Mouse (Mus musculus): ENCODE data around the gene Itga9. TPM values are rescaled to one million over a fixed set of nuclear protein-coding genes. Genes with fewer than 3 reads are reported as not detected.

The Itga9 gene
- polyA plus RNA-seq, 1 experiment from 2014 or later: 6.2 TPM

DNA sequence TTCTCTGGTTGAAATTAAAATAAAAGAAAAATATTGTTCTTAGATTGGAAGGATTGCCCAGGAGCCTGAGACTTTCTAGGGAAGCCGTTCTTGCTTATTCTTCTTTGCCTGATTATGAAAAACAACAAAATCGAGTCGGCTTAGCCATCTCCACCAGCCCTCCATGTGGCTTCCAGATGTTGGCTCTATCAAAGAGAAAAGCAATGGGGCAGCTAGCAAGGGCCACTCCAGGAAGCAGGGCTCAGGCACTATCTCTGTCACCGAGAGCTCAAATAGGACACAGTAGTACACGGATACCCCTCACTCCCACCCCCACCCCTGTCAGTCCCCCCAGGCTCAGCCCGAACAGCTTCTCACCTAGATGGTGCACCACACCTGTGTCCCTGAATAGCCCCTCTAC, 168.2 kb downstream of the Itga9 start:
- H3K9ac ChIP-seq (ENCODE audit: low read depth, low read length): no peak overlapping the region
- H3K27me3 ChIP-seq (replicated peaks; ENCODE audit: control insufficient read depth, insufficient read depth, low read length): no peaks in the 10 kb centered on the region
- no peaks in the 10 kb centered on the region for H3K9me3 ChIP-seq (ENCODE audit: control insufficient read depth, low read length)
- H3K4me3 ChIP-seq (ENCODE audit: low read depth, low read length): no peak overlapping the region
- H3K4me1 ChIP-seq (replicated peaks; ENCODE audit: control insufficient read depth, insufficient read depth, low read length): peaks cover 4% of the 10 kb centered on the region; the same call in 1 of the 2 replicates
- WGBS: 54% methylated on average over 6 of the region's 6 CpGs
- no peaks in the 10 kb centered on the region for H3K36me3 ChIP-seq (ENCODE audit: control insufficient read depth, insufficient read depth, low read length)
- no peak for DNase-seq (ENCODE audit: low spot score)
- no peak for ATAC-seq (replicated peaks; ENCODE audit: low FRiP score)
- no peak overlapping the region for H3K4me2 ChIP-seq
- H3K27ac ChIP-seq (ENCODE audit: low read depth, low read length): no peak overlapping the region

GRCm38 (mm10) chr9:118776880-118777438, 170.5 kb downstream of the Itga9 start:
- ATAC-seq (replicated peaks; ENCODE audit: low FRiP score) (no peak), DNase-seq (ENCODE audit: low spot score) (no peak)
- Histone ChIP-seq H3K4me2 (no peak overlapping the region), H3K27me3 (replicated peaks; ENCODE audit: control insufficient read depth, insufficient read depth, low read length) (no peaks in the 10 kb centered on the region), H3K36me3 (ENCODE audit: control insufficient read depth, insufficient read depth, low read length) (no peaks in the 10 kb centered on the region), H3K4me3 (ENCODE audit: low read depth, low read length) (no peak overlapping the region), H3K4me1 (replicated peaks; ENCODE audit: control insufficient read depth, insufficient read depth, low read length) (peaks cover 4% of the 10 kb centered on the region; the same call in 1 of the 2 replicates), H3K27ac (ENCODE audit: low read depth, low read length) (no peak overlapping the region), H3K9ac (ENCODE audit: low read depth, low read length) (no peak overlapping the region), H3K9me3 (ENCODE audit: control insufficient read depth, low read length) (no peaks in the 10 kb centered on the region)
- 82% methylated on average over 2 of the region's 2 CpGs for WGBS

GRCm38 (mm10) chr9:118778596-118778995, 172.1 kb downstream of the Itga9 start:
- Histone ChIP-seq H3K27me3 (replicated peaks; ENCODE audit: control insufficient read depth, insufficient read depth, low read length) (no peaks in the 10 kb centered on the region), H3K4me1 (replicated peaks; ENCODE audit: control insufficient read depth, insufficient read depth, low read length) (peaks cover 4% of the 10 kb centered on the region; the same call in 1 of the 2 replicates), H3K4me3 (ENCODE audit: low read depth, low read length) (no peak overlapping the region), H3K9me3 (ENCODE audit: control insufficient read depth, low read length) (no peaks in the 10 kb centered on the region), H3K27ac (ENCODE audit: low read depth, low read length) (no peak overlapping the region), H3K36me3 (ENCODE audit: control insufficient read depth, insufficient read depth, low read length) (no peaks in the 10 kb centered on the region), H3K9ac (ENCODE audit: low read depth, low read length) (no peak overlapping the region), H3K4me2 (no peak overlapping the region)
- 67% methylated on average over 2 of the region's 2 CpGs for WGBS
- ATAC-seq (replicated peaks; ENCODE audit: low FRiP score) (no peak), DNase-seq (ENCODE audit: low spot score) (no peak)

DNA sequence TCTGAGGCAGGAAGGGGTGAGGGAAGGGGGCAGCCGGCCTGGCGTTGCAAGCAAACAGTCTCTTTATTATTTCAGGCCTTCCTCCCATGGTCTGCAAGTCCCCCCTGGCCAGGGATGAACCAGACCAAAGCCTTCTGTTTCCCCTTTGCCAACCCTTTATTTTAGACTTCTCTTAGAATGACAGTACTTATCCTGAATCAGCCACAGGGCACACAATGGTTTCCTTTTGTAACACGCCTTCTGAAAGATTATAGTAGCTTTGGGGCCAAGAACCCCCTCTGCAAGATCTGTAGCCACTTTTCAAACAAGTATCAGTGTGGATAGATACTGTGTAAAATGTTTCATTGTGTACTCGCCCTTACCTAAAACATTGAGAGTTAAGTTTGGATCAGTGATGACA, 178.1 kb downstream of the Itga9 start:
- WGBS: 69% methylated on average over 4 of the region's 4 CpGs
- H3K9me3 ChIP-seq (ENCODE audit: control insufficient read depth, low read length): no peaks in the 10 kb centered on the region
- no peak overlapping the region for H3K4me2 ChIP-seq
- H3K36me3 ChIP-seq (ENCODE audit: control insufficient read depth, insufficient read depth, low read length): no peaks in the 10 kb centered on the region
- H3K27ac ChIP-seq (ENCODE audit: low read depth, low read length): no peak overlapping the region
- no peaks in the 10 kb centered on the region for H3K4me1 ChIP-seq (replicated peaks; ENCODE audit: control insufficient read depth, insufficient read depth, low read length)
- DNase-seq (ENCODE audit: low spot score) (no peak), ATAC-seq (replicated peaks; ENCODE audit: low FRiP score) (no peak)
- no peak overlapping the region for H3K9ac ChIP-seq (ENCODE audit: low read depth, low read length)
- no peak overlapping the region for H3K4me3 ChIP-seq (ENCODE audit: low read depth, low read length)
- no peaks in the 10 kb centered on the region for H3K27me3 ChIP-seq (replicated peaks; ENCODE audit: control insufficient read depth, insufficient read depth, low read length)

DNA sequence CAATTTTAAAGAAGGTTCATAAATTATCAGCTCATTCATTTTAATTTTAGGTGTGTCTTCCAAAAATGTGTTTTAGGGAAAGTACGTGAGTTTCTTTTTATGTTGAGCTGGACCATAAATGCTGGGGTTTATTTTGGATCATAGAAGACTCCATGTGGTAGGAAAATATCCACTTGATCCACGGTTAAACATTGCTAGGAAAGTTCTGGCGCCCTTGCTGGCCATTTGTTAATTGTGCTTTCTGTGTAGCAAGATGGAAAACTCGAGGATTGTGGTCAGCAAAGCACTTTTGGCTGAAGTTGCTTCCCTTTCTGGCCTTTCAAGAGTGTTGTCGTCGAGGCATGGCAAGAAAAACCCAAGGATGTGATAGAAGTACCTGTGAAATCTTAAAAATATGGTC, 179.3 kb downstream of the Itga9 start:
- H3K4me2 ChIP-seq: no peak overlapping the region
- H3K36me3 ChIP-seq (ENCODE audit: control insufficient read depth, insufficient read depth, low read length): no peaks in the 10 kb centered on the region
- H3K27ac ChIP-seq (ENCODE audit: low read depth, low read length): no peak overlapping the region
- ATAC-seq (replicated peaks; ENCODE audit: low FRiP score) (no peak), DNase-seq (ENCODE audit: low spot score) (no peak)
- no peaks in the 10 kb centered on the region for H3K27me3 ChIP-seq (replicated peaks; ENCODE audit: control insufficient read depth, insufficient read depth, low read length)
- no peak overlapping the region for H3K4me3 ChIP-seq (ENCODE audit: low read depth, low read length)
- H3K9me3 ChIP-seq (ENCODE audit: control insufficient read depth, low read length): no peaks in the 10 kb centered on the region
- 80% methylated on average over 6 of the region's 6 CpGs for WGBS
- no peak overlapping the region for H3K9ac ChIP-seq (ENCODE audit: low read depth, low read length)
- no peaks in the 10 kb centered on the region for H3K4me1 ChIP-seq (replicated peaks; ENCODE audit: control insufficient read depth, insufficient read depth, low read length)

DNA sequence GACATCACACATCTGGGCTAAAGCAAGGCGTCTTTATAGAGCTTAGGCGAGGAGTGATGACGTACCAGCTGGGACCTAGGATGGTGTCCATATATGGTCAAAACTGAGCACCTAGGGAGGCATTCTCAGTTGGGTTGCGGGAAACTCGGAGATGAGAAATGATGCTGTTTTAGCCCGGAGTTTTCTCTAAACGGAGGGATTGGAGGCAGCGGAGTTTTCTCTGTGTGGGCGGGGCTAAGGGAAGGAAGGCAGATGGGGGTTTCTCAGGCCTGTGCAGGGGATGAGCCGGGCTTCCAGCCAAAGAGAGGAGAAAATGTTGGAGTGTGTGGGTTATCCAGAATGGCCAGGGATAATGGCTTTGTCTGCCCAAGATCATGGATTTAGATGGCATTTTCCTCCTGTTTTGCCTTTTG, 182.4 kb downstream of the Itga9 start:
- H3K36me3 ChIP-seq (ENCODE audit: control insufficient read depth, insufficient read depth, low read length): no peaks in the 10 kb centered on the region
- H3K9me3 ChIP-seq (ENCODE audit: control insufficient read depth, low read length): no peaks in the 10 kb centered on the region
- no peak overlapping the region for H3K4me2 ChIP-seq
- no peak overlapping the region for H3K9ac ChIP-seq (ENCODE audit: low read depth, low read length)
- H3K27ac ChIP-seq (ENCODE audit: low read depth, low read length): no peak overlapping the region
- WGBS: 64% methylated on average over 10 of the region's 10 CpGs
- no peaks in the 10 kb centered on the region for H3K27me3 ChIP-seq (replicated peaks; ENCODE audit: control insufficient read depth, insufficient read depth, low read length)
- no peaks in the 10 kb centered on the region for H3K4me1 ChIP-seq (replicated peaks; ENCODE audit: control insufficient read depth, insufficient read depth, low read length)
- no peak overlapping the region for H3K4me3 ChIP-seq (ENCODE audit: low read depth, low read length)
- ATAC-seq (replicated peaks; ENCODE audit: low FRiP score) (no peak), DNase-seq (ENCODE audit: low spot score) (no peak)

- Histone ChIP-seq H3K9me3 (ENCODE audit: control insufficient read depth, low read length) (no peaks in the 10 kb centered on the region), H3K27me3 (replicated peaks; ENCODE audit: control insufficient read depth, insufficient read depth, low read length) (no peaks in the 10 kb centered on the region), H3K4me3 (ENCODE audit: low read depth, low read length) (no peak overlapping the region), H3K27ac (ENCODE audit: low read depth, low read length) (no peak overlapping the region), H3K4me2 (no peak overlapping the region), H3K36me3 (ENCODE audit: control insufficient read depth, insufficient read depth, low read length) (no peaks in the 10 kb centered on the region), H3K9ac (ENCODE audit: low read depth, low read length) (no peak overlapping the region), H3K4me1 (replicated peaks; ENCODE audit: control insufficient read depth, insufficient read depth, low read length) (no peaks in the 10 kb centered on the region)
- DNase-seq (ENCODE audit: low spot score): no peak
- no peak for ATAC-seq (replicated peaks; ENCODE audit: low FRiP score)
- 89% methylated on average over 3 of the region's 3 CpGs for WGBS
These were observed 184.7 kb downstream of the Itga9 start for GRCm38 (mm10) chr9:118791231-118791630.

DNA sequence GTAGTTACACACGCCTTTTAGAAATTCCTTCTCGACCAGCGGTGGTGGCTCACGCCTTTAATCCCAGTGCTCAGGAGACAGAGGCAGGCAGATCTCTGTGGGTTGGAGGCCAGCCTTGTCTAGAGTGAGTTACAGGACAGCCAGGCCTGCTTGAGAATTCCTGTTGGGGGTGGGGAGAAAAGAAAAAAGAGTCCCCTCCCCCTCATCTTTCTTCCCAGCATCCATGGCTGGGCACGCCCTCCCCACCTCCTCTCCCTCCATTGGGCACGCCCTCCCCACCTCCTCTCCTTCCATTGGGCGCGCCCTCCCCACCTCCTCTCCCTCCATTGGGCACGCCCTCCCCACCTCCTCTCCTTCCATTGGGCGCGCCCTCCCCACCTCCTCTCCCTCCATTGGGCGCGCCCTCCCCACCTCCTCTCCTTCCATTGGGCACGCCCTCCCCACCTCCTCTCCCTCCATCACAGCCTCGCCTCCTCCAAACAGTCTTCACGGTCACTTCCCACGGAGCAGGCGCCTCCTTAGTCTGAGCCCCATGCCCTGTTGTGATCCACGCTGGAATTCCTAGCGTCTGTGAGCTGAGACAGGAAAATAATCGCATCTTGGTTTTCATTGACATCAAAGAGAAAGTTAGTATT, 186.8 kb downstream of the Itga9 start:
- Histone ChIP-seq H3K4me2 (no peak overlapping the region), H3K27me3 (replicated peaks; ENCODE audit: control insufficient read depth, insufficient read depth, low read length) (no peaks in the 10 kb centered on the region), H3K4me3 (ENCODE audit: low read depth, low read length) (no peak overlapping the region), H3K4me1 (replicated peaks; ENCODE audit: control insufficient read depth, insufficient read depth, low read length) (no peaks in the 10 kb centered on the region), H3K36me3 (ENCODE audit: control insufficient read depth, insufficient read depth, low read length) (no peaks in the 10 kb centered on the region), H3K9me3 (ENCODE audit: control insufficient read depth, low read length) (no peaks in the 10 kb centered on the region), H3K9ac (ENCODE audit: low read depth, low read length) (no peak overlapping the region), H3K27ac (ENCODE audit: low read depth, low read length) (no peak overlapping the region)
- DNase-seq (ENCODE audit: low spot score): no peak
- WGBS: 72% methylated on average over 13 of the region's 21 CpGs
- ATAC-seq (replicated peaks; ENCODE audit: low FRiP score): no peak

DNA sequence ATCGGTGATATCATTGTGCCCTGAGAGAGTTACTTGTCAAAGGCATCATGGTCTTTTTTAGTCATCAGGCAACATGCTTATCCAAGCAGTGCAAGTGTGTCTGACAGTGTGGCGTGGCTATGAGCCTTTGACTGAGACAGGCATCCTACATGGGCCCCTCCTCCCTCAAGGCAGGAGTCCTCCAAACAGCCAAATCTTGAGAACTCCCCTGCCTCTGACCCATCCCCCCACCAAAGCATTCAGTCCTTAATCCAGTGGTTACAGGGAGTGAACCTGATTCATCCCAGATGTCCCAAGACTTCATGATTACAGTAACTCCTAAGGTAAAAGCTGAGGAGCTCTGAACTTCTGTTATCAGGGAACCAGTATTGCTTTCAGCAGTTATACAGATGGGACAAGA, 188.2 kb downstream of the Itga9 start:
- Histone ChIP-seq H3K27ac (ENCODE audit: low read depth, low read length) (no peak overlapping the region), H3K27me3 (replicated peaks; ENCODE audit: control insufficient read depth, insufficient read depth, low read length) (no peaks in the 10 kb centered on the region), H3K36me3 (ENCODE audit: control insufficient read depth, insufficient read depth, low read length) (no peaks in the 10 kb centered on the region), H3K9me3 (ENCODE audit: control insufficient read depth, low read length) (no peaks in the 10 kb centered on the region), H3K4me1 (replicated peaks; ENCODE audit: control insufficient read depth, insufficient read depth, low read length) (no peaks in the 10 kb centered on the region), H3K4me3 (ENCODE audit: low read depth, low read length) (no peak overlapping the region), H3K4me2 (no peak overlapping the region), H3K9ac (ENCODE audit: low read depth, low read length) (no peak overlapping the region)
- 56% methylated on average over 2 of the region's 2 CpGs for WGBS
- DNase-seq (ENCODE audit: low spot score): no peak
- ATAC-seq (replicated peaks; ENCODE audit: low FRiP score): no peak

Measured in liver, embryonic 11.5 days (tissue).